Mouse (Mus musculus): ENCODE data around the gene Pot1b.

Pot1b gene

DNA sequence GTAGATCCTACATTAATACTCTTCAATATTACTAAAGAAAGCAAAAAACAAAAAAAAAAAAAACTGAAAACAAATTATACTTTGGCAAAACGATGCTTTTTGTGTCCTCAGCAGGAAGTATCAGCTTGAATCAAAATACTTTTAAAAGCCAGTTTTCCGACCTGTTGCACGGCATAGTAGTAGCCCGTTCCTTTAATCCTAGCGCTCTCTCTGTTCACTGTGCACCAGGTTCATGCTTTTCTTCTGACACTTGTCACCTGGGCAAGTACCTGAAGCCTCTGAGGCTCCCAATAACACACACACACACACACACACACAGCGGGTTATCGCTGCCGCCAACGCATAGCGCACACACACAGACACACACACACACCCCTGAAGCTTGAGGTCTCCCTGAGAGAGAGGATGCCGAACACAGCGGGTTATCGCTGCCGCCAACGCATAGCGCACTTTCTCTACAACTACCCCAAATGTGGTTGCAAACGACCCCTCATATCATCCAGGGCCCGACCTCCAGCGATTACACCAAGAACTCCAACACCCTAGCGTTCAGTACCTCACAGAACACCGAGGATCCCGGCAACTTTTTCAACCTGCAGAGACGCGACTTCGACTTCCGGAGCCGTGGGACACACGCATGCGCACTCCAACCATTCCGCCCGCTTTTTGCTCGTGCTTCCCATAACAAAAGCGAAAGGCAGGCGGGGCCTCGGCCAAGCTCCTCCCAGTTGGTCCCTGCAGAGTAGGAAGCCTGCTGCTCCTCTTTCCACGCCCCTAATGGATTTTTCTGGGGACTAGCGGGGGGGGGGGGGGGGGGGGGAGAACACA lies at the start of gene Pot1b:
Gene Pot1b, minus strand, starts transcription at position 645 of the 828 bp plus-strand sequence.
- DNase-seq (ENCODE audit: low read depth) = peak; percentile 98

DNA sequence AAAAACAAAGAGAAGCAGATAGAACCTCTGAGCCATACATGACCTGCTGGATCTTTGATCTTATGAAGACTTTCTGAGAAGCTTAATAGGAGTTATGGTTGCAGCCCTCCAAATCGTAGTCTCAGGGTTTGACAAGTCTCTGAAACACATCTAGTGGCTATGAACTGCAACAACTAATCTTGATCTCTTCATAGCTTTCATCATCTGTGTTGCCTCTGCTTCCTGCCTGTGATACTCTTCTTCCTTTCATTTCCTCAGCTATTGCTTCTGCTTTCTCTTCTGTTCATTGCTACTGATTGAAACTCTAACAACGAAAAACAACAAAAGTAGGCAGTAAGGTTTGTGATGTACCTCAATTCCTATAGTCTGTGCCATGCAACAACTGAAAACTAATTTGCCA lies 38.7 kb upstream of the Pot1b start:
- no peak for DNase-seq (ENCODE audit: low read depth)

DNA sequence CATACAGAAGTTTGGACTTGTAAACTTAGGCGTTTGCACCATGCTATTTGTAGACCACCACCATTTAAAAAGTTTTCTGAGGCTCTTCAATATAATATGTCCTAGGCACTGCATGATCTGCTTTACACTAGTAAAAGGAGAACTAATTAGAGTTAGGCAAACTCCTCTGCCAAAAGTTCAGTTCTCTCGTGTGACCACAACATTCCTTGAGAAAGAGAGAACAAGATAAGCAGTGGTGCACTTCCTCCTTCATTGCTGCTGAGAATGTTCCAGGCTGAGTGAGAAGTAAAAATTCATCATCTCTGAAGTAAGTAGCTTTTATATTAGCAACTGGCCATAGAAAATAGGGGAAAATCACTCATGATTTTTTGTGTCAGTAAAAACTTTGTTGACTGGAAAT lies 37.4 kb upstream of the Pot1b start, which contains the start of gene Adgre4:
Gene Adgre4, plus strand, starts transcription at position 199 of the 400 bp plus-strand sequence.
- no peak for DNase-seq (ENCODE audit: low read depth)

DNA sequence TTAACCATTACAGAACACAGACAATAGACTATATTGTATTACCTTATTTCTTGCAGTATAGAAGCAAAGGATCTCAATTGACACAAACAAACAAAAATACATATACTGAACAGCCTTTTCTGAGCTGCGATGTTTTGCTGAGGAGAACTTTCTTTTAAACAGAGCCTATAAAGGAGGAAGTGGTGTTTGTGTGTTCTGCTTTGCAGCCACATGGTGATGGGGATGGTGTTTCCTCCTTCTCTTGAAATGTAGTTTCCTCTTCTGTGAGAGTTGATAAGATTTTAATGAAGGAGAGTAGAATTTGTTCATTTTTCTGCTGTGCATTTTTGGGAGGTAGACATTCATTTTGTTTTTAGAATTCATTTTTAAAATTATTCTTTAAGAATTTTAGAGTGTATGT lies 24.2 kb upstream of the Pot1b start:
- no peak for DNase-seq (ENCODE audit: low read depth)

DNA sequence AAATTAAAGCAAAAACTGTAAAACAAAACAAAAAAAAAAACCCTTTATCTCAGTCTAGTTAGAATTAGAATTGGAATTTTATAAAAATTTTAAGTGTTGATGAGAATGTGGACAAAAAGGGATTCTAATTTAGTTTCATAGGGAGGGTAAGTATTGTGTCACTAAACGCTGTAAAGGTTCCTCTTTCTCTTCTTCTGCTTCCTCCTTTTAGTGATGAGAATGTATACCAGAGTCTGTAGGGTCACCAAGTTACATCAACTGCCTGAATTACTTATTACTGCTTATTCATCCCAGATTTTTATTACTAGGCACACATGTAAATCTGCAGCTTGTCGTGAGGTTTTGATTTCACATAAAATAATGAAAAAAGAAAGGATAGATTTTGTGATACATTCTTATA lies 13.8 kb upstream of the Pot1b start:
- no peak for DNase-seq (ENCODE audit: low read depth)

DNA sequence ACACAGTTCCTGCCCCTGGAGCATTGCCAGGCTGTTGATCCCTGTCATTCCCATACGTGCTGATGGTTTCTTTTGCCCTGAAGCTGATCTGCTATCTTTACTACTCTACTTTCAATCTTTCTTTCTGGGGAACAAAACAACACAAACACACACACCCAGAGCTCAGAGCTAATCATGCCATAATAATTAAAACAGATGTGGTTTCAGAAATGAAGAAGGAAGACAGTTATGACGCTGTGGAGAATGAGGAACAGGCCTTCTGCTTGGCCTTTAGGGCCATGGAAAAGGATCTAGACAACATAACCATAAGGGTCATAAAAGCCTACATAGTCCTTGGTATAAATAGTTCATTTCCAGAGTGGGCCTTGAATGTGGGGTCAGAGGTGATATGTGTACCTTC lies 9.8 kb upstream of the Pot1b start:
- no peak for DNase-seq (ENCODE audit: low read depth)

DNA sequence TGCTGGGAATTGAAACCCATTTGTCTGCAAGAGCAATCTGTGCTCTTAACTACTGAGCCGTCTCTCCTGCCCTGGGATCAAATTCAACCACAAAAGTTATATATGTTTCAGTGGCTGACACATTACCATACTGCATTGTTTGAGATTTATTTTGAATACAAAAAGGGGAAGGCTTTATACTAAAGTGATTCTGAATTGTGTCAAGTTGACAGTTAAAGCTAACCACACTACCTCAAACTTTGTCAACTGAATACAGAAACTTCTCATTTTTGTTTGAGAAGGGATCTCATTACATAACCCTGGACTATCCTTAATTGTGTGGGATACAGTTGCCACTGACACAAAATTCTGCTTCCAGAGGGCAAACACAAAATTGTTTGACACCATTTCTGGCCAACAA lies 8.8 kb upstream of the Pot1b start:
- DNase-seq (ENCODE audit: low read depth) = no peak

DNA sequence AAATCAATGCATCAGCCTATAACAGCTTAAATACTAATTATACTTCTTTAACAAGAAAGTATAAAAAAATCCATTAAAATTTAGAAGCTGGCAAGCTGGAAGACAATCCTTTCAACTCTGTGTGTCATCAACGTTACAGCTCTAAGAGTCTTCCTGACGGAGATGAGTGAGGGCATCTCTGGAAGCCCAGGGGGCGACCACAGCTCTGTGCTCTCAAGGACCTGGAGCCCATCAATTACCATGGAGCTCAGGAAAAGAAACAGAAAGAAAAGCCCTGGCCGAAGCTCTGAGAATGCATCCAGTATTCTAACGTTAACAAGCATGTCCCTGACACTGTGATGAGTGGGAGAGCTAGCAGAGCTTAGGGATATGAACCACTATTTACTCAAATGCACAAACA lies 9.6 kb downstream of the Pot1b start:
- DNase-seq (ENCODE audit: low read depth) = no peak

DNA sequence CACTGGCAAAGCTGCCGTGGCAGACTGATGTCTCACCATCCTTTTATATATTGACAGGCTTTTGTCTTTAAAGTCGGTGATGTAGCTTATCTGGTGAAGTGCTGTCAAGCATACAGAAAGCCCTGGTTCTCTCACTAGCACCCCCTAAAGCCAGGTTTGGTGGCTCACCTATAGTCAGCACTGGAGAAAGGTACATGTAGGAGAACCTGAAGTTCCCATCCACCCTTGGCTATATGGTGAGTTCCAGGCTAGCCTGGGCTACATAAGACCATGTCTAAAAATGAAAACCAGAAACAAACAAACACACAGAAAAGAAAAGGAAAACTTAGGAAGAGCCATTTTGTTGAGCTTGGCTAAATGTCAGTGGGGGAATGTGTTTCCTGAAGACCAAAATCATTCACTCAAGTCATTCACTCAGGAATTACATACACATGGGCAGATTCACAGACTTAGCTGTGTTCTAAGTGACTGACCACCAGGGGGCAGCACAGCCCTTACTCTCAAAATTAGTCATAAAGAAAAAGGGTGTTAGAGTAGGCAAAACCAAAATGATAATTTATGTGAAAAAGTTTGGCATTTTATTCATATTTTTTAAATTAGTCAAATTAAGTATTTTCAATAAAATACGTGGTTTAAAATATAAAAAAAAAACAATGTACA lies 10.1 kb downstream of the Pot1b start:
- DNase-seq (ENCODE audit: low read depth) = peak; percentile 90

DNA sequence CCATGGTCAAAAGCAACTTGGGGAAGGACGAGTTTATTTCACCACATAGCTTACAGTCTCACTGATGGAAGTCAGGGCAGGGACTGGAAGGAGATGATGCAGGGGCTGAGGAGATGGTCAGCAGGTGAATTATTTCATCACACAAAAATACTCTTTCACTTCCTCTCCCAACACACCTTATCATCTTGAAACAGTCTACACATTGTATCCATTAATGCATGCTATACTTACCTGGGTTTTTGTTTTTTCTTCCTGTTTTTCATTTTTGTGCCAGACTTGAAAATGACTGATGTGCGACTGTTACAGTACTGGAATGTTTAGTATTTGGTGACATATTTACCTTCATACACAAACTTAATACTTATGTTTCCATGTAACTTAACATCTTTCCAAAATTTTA lies 13.0 kb downstream of the Pot1b start:
- DNase-seq (ENCODE audit: low read depth) = no peak

DNA sequence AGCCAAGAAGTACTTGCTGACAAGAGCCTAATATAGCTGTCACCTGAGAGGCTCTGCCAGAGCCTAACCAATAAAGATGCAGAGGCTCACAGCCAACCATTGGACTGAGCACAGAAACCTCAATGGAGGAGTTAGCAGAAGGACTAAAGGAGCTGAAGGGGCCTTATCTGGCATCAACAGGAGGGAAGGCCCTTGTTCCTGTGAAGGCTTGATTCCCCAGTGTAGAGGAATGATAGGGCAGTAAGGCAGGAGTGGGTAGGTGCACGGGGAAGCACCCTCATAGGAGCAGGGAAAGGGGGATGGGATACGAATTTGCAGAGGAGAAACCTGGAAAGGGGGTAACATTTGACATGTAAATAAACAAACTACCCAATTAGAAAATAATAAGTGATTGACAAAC lies 51.3 kb downstream of the Pot1b start:
- no peak for DNase-seq (ENCODE audit: low read depth)

DNA sequence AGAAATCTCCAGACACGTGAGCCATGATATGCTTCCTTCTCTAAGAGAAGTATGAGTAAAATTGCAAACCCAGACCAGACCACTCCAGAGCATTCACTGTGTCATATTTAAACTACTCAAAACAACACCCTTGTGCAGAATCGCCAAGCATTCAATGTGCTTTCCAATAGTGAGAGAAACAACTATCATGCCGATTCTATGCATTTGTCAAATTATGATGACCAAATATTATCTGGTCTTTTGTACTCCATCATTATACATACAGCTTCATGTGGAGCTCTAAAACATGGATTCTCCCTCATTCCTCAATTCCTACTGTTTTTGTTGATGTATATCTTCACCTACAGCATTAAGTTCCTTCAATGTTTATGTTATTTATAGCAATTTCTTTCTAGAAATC lies 87.3 kb downstream of the Pot1b start, which contains the start of gene Vmn2r118:
Gene Vmn2r118, minus strand, starts transcription at position 101 of the 400 bp plus-strand sequence.
- DNase-seq (ENCODE audit: low read depth) = no peak

Data from induced T-regulatory cell, adult 2 months (primary cell).